Mouse (Mus musculus): ENCODE results near the gene Adm2.

- TF ChIP-seq CTCF (IDR thresholded peaks at IDR 0.05; ENCODE audit: low read depth) = no peak; the same call in 1 of the 2 replicates
- no peak for TF ChIP-seq EP300 (optimal IDR thresholded peaks at IDR 0.05)
These were observed 33.0 kb downstream of the Adm2 start, which contains the start of the genes Lmf2 and Ncaph2 for GRCm38 (mm10) chr15:89355241-89356187.

Measured in stomach, postnatal 0 days (tissue).